Mouse (Mus musculus): ENCODE data around the gene Acvrl1.

- TF ChIP-seq CTCF (IDR thresholded peaks at IDR 0.05; ENCODE audit: low read depth), result no peak
- no peak for TF ChIP-seq EP300 (IDR thresholded peaks at IDR 0.05; ENCODE audit: low read depth)
These were observed 33.3 kb upstream of the Acvrl1 start for GRCm38 (mm10) chr15:101094979-101095378.
